Mouse (Mus musculus): ENCODE results near the gene Fthl17b. TPM values are rescaled to one million over a fixed set of nuclear protein-coding genes. Genes with fewer than 3 reads are reported as not detected.
"Not testable (repeated sequence)": the region's sequence is repeated elsewhere in the genome, so short reads cannot be mapped to it uniquely, and the experiment has no call there.

Fthl17b gene
- polyA plus RNA-seq (2015; fragmentation: Nextera tagmentation; extraction: Ambion mirVana): not detected in 2 replicates

GRCm38 (mm10) chrX:8962875-8963274, at the start of gene Fthl17b:
Gene Fthl17b (minus strand): TSS chrX:8962975.
- not testable (repeated sequence) for H3K4me3 ChIP-seq (replicated peaks); ATAC-seq (ENCODE audit: insufficient number of reproducible peaks, low FRiP score, low TSS enrichment, low read depth); H3K27me3 ChIP-seq; H3K9me3 ChIP-seq (replicated peaks); H3K9ac ChIP-seq; H3K4me1 ChIP-seq; H3K27ac ChIP-seq (replicated peaks); H3K4me2 ChIP-seq (replicated peaks); H3K36me3 ChIP-seq
- WGBS: 97% methylated on average over 4 of the region's 11 CpGs

DNA sequence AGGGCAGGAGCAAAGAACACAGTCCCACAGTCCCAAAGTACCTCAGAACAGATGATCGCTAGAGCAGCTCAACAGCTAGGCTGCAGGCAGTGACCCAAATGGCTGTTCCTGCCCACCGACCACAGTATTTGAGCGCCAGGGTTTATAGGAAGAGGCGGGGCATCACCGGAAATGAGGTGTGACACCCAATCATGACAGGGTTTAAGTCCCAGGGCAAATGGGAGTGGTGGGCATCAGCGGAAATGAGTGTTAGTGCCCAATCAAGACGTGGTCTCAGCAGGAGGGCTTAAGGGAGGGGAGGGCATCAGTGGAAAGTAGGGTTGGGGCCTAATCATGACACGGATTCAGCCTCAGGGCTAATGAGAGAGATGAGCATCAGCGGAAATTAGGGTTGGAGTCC, 23.9 kb upstream of the Fthl17b start, which contains the start of gene Fthl17d:
Fthl17d (minus strand) TSS at position 101 of the 400 bp plus-strand sequence.
- not testable (repeated sequence) for ATAC-seq (ENCODE audit: insufficient number of reproducible peaks, low FRiP score, low TSS enrichment, low read depth); H3K9me3 ChIP-seq (replicated peaks); H3K4me1 ChIP-seq; H3K27ac ChIP-seq (replicated peaks); H3K9ac ChIP-seq; H3K27me3 ChIP-seq; H3K4me2 ChIP-seq (replicated peaks); H3K36me3 ChIP-seq; H3K4me3 ChIP-seq (replicated peaks)
- no CpG with 5 or more reads among the region's 9 CpGs for WGBS

- not testable (repeated sequence) for H3K9me3 ChIP-seq (replicated peaks); H3K4me1 ChIP-seq; ATAC-seq (ENCODE audit: insufficient number of reproducible peaks, low FRiP score, low TSS enrichment, low read depth); H3K36me3 ChIP-seq; H3K4me3 ChIP-seq (replicated peaks); H3K4me2 ChIP-seq (replicated peaks); H3K27ac ChIP-seq (replicated peaks); H3K27me3 ChIP-seq; H3K9ac ChIP-seq
- WGBS: no CpG with 5 or more reads among the region's 11 CpGs
Measured at GRCm38 (mm10) chrX:8976459-8976858, 13.7 kb upstream of the Fthl17b start, which contains the start of gene Fthl17c. Gene Fthl17c (minus strand): TSS chrX:8976559.

- not testable (repeated sequence) for ATAC-seq (ENCODE audit: insufficient number of reproducible peaks, low FRiP score, low TSS enrichment, low read depth); H3K4me2 ChIP-seq (replicated peaks); H3K4me3 ChIP-seq (replicated peaks); H3K27me3 ChIP-seq; H3K27ac ChIP-seq (replicated peaks); H3K9ac ChIP-seq; H3K9me3 ChIP-seq (replicated peaks); H3K4me1 ChIP-seq; H3K36me3 ChIP-seq
- WGBS: 49% methylated on average over 4 of the region's 4 CpGs
Measured at GRCm38 (mm10) chrX:8964618-8965017, 1.8 kb upstream of the Fthl17b start.

- WGBS: 19% methylated on average over 7 of the region's 7 CpGs
- H3K4me3 ChIP-seq (replicated peaks); H3K9me3 ChIP-seq (replicated peaks); H3K27ac ChIP-seq (replicated peaks); H3K4me2 ChIP-seq (replicated peaks); H3K36me3 ChIP-seq; H3K4me1 ChIP-seq; ATAC-seq (ENCODE audit: insufficient number of reproducible peaks, low FRiP score, low TSS enrichment, low read depth); H3K27me3 ChIP-seq; H3K9ac ChIP-seq: not testable (repeated sequence)
Measured at GRCm38 (mm10) chrX:8948130-8948805, 14.5 kb downstream of the Fthl17b start.

DNA sequence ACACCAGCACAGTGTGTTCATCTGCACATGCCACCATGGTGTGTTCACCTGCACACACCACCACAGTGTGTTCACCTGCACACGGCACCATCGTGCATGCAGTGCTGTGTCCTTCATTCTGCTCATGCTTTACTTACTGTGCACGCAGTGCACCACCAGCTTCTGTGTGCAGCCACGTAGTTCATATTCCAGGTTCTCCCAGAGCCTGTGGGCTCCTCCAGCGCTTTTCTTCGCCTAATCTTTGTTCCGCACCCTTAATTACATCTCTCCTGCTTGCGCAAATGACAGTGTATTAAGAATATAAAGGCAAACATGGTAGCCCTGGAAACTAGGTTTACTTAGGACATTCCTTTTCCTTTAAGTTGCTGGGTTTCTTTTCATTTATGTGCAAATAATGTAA, 18.7 kb downstream of the Fthl17b start:
- H3K4me2 ChIP-seq (replicated peaks): no peak overlapping the region
- no peaks in the 10 kb centered on the region for H3K4me1 ChIP-seq
- no peak for ATAC-seq (ENCODE audit: insufficient number of reproducible peaks, low FRiP score, low TSS enrichment, low read depth)
- H3K27ac ChIP-seq (replicated peaks): no peak overlapping the region
- no peaks in the 10 kb centered on the region for H3K9me3 ChIP-seq (replicated peaks)
- H3K4me3 ChIP-seq (replicated peaks): no peak overlapping the region
- H3K9ac ChIP-seq: no peak overlapping the region
- H3K36me3 ChIP-seq: no peaks in the 10 kb centered on the region
- no peaks in the 10 kb centered on the region for H3K27me3 ChIP-seq
- WGBS: 80% methylated on average over 8 of the region's 8 CpGs

DNA sequence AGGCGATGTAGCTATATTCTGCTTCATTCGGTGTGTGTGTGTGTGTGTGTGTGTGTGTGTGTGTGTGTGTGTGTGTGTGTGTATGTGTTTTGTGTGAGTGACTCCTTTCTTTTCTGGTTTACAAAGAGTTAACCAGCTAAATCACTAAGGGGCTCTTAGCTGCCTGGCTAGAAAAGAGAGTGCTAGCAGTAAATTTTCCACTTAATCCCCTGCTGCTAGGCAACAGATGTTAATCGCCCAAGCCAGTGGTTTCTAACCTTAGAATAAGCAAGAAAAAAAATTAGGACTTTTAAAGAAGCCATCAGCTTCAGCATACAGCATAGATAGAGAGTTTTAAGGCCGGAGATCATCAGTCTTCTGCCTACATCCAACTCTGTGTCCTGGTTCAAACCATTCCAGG, 35.5 kb downstream of the Fthl17b start:
- H3K27ac ChIP-seq (replicated peaks): no peak overlapping the region
- H3K4me3 ChIP-seq (replicated peaks): no peak overlapping the region
- WGBS: 34% methylated on average over 4 of the region's 4 CpGs
- H3K4me2 ChIP-seq (replicated peaks): no peak overlapping the region
- H3K4me1 ChIP-seq: no peaks in the 10 kb centered on the region
- no peak for ATAC-seq (ENCODE audit: insufficient number of reproducible peaks, low FRiP score, low TSS enrichment, low read depth)
- H3K36me3 ChIP-seq: no peaks in the 10 kb centered on the region
- no peaks in the 10 kb centered on the region for H3K9me3 ChIP-seq (replicated peaks)
- H3K9ac ChIP-seq: no peak overlapping the region
- H3K27me3 ChIP-seq: no peaks in the 10 kb centered on the region

GRCm38 (mm10) chrX:8921813-8922607, 40.8 kb downstream of the Fthl17b start:
- 56% methylated on average over 9 of the region's 9 CpGs for WGBS
- no peak for ATAC-seq (ENCODE audit: insufficient number of reproducible peaks, low FRiP score, low TSS enrichment, low read depth)
- H3K36me3 ChIP-seq: no peaks in the 10 kb centered on the region

GRCm38 (mm10) chrX:8921080-8921479, 41.7 kb downstream of the Fthl17b start:
- H3K27me3 ChIP-seq: no peaks in the 10 kb centered on the region
- no peaks in the 10 kb centered on the region for H3K36me3 ChIP-seq
- no peaks in the 10 kb centered on the region for H3K9me3 ChIP-seq (replicated peaks)
- H3K4me3 ChIP-seq (replicated peaks): no peak overlapping the region
- no peak overlapping the region for H3K27ac ChIP-seq (replicated peaks)
- H3K4me2 ChIP-seq (replicated peaks): no peak overlapping the region
- WGBS: 71% methylated on average over 4 of the region's 4 CpGs
- no peak for ATAC-seq (ENCODE audit: insufficient number of reproducible peaks, low FRiP score, low TSS enrichment, low read depth)
- H3K9ac ChIP-seq: no peak overlapping the region
- no peaks in the 10 kb centered on the region for H3K4me1 ChIP-seq

More at GRCm38 (mm10) chrX:8921813-8922607, 40.8 kb downstream of the Fthl17b start:
- Histone ChIP-seq H3K9ac (no peak overlapping the region), H3K4me3 (replicated peaks) (no peak overlapping the region), H3K9me3 (replicated peaks) (no peaks in the 10 kb centered on the region), H3K4me2 (replicated peaks) (no peak overlapping the region), H3K4me1 (no peaks in the 10 kb centered on the region), H3K27ac (replicated peaks) (no peak overlapping the region), H3K27me3 (no peaks in the 10 kb centered on the region)
